Mouse (Mus musculus) CD4-positive, CD25-positive, alpha-beta regulatory T cell, adult 2 months (primary cell): ENCODE data around the gene Pccb.

Experiments used
- DNase-seq: peaks from one replicate; pipeline ENCODE4 v3.0.0-alpha.2; 2012; ENCODE audit warnings: low read depth, low spot score

The Pccb gene

DNA sequence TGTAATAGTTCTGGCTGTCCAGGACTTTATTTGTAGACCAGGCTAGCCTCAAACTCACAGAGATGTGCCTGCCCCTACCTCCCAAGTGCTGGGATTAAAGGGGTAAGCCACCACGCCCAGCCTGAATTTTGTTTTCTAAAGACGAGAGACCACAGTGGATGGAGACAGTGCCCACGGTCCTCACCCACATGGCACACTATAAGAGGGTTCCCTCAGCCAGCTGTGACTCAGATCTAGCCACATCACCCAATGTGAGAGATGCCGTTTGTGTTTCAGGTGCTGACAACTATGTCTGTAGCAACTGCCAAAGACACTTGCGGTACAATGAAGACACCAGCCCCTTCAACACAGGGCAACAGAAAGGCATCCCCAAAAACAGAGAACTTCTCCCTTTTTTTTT, 47.7 kb downstream of the Pccb start:
- no peak for DNase-seq

DNA sequence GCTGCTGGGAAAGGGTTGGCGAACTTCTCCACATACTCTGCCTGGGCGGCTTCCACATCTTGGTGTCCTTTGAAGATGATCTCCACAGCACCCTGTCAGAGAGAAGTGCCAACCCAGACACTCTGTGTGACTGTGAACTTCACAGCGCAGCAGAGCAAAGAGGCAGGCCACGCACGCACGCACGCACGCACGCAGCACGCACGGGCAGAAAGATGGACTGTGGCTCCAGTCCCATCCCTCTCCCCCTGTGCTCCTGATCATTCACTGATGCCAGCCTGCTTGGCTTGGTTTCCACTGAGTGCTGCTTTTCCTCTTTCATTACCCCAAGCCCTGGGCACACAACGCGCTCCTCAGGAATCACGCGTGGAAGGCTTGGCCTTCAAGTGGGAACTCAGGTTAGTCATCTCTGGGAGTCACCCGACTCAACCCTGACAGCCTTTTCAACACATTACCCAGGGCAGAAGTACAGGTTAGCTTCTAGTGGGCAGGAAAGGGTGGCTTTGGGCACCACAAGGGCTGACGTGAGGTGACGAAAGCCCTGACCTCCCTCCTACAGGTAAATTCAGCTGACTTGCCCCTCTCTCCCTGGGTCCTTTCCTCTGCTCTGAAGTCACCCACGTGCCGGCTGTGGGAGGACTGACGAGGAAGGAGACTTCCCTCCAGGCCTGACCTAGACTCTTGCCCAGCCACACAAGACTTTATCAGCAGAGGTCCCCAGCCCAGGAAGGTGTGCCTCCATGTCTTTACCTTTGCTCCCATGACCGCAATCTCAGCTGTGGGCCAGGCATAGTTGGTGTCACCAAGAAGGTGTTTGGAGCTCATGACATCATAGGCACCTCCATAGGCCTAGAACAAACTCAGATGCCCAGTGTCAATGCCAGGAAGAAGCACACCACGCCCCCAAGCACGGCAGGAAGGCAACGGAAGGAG, 50.1 kb downstream of the Pccb start:
- no peak for DNase-seq

DNA sequence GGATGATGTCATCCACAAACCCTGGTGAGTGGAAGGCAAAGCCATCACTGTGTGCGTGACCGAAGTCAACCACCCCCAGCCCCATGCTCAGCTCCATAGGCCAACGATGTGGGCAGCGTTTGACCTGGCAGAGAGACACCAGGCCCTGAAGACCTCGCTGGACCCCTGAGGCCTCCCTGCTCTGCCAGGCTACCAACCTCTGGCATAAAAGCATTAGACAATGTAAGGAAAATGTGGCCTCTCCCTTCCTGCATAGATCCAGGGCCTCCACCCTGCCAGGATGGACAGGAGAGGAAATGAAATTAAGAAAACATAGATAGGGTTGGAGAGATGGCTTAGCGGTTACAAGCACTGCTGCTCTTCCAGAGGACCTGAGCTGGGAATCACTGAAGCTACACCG, 51.9 kb downstream of the Pccb start:
- DNase-seq, result no peak

DNA sequence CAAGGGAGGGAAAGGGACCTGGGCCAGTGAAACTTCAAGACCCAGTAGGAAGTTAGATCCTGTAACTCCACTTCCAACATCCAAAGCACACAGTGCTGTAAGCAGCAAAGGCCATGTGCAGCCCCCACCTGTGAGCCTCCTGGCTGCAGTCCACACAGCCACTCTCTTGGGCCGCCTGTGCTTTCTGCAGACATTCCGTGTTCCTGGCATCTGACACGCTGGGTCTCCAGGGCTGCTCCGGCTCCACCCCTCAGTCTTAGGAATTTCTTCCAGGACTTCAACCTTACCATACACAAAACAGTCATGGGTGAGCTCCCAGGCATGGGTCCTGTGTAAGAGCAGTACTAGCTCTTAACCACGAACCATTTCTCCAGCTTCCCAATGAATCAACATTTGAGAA, 55.4 kb downstream of the Pccb start:
- no peak for DNase-seq

DNA sequence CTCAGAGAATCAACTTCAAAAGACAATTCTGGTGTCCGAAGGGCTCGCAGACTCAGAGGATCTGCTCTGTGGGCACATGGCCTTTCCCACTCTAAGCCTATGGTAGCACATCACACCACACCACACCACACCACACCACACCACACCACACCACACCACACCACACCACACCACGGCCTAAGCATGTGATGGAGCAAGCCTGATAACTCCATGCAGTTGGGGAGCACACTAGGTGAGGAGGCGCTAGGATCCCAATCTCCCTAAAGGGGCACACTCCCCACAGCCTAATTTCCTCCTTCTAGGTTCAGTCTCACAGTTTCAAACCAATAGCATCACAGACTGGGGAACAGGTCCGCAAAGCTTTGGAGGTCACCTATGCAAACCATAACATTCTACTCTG, 56.0 kb downstream of the Pccb start:
- DNase-seq, result no peak

DNA sequence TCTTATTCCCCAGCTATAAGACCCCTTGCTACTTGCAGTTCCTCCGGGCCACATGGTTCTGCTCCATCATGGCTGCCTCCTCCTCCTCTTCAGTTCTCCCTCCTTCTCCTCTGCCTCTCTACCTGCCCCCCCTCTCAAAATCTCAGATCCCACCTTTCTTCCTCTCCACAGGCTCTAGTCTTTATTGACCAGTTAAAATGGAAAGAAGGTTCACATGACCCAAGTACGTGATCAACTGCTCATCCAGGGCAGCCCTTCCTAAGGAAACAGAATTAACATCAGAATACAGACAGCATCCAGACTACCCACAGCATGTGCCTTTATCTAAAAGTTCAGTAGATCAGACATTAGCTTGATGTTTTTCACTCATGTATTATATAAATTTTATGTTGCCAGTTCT, 65.2 kb downstream of the Pccb start:
- DNase-seq, result no peak

DNA sequence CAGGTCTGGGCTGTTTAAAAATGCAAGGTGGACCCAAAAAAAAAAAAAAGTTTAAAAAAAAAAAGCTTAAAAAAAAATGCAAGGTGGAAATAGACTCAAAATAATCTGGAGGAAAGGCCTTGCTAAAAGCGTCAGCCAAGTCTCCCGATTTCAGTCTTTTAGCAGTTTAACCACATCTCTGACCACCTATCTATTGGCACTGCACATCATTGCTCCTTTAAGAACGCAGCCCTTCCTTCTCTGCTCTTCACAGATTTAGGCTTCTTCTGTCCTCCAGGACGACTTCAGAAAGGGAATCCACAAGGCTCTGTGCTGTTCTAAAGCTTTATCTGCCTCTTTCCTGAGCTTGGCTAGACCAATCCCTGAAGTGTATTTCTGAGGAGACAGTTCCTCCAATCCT, 70.6 kb downstream of the Pccb start:
- no peak for DNase-seq

DNA sequence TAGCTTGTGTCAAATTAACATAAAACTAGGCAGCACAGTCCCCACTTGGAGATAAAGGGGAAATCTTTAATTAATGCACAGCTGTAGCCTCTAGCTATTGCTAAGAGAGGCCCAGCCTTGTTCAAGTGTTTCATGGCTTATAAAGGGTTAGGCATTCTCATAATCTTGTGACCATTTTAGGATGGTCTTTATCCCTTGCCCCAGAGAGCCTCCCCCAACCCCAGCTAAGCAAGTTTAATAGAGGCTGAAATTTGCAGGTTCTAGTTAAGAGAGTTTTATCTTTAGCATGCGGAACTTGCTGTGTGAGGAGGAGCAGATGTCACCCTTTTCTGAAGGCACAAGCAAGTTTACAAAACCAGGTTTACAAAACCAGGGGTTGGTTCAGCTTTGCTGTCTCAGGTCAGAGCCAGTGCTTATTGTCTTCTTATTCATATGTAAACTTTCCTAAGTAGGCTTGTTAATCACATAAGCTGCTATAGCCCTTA, 71.2 kb downstream of the Pccb start:
- no peak for DNase-seq

DNA sequence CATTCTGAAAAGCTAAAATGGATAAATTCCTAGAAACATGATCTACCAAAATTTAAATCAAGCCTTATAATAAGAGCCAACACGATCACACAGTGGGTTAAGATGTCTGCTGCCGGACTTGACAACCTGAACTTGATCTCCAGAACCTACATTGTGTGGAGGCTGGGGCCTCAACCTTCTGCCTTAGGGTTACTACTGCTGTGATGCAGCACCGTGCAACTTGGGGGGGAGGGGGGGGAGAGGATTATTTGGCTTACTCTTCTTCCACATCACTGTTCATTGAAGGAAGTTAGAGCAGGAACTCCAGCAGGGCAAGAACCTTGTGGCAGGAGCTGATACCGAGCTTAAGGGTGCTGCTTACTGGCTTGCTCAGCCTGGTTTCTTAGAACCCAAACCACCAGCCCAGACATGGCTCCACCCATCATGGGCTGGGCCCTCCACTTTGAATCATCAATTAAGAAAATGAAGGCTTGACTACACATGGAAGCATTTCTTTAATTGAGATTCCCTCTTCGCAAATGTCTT, 71.7 kb downstream of the Pccb start:
- DNase-seq, result no peak

DNA sequence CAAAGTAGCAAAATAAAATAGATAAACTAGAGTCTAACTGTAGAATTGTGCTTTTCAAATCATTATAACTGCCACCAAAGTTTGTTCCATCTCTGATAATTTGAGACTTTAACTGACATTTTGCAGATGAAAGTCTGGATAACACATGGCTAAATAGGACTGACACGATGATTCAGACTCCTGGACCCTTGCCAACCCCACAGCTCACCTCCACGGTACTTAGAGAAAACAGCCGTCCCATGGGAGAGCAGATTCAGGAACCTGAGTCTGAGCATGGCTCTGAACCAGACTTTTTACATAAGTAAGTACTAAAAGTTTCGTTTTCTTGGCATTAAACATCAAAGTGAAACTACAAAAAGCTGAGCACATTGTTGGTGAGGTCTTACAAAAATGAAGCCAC, 83.2 kb downstream of the Pccb start:
- no peak for DNase-seq

DNA sequence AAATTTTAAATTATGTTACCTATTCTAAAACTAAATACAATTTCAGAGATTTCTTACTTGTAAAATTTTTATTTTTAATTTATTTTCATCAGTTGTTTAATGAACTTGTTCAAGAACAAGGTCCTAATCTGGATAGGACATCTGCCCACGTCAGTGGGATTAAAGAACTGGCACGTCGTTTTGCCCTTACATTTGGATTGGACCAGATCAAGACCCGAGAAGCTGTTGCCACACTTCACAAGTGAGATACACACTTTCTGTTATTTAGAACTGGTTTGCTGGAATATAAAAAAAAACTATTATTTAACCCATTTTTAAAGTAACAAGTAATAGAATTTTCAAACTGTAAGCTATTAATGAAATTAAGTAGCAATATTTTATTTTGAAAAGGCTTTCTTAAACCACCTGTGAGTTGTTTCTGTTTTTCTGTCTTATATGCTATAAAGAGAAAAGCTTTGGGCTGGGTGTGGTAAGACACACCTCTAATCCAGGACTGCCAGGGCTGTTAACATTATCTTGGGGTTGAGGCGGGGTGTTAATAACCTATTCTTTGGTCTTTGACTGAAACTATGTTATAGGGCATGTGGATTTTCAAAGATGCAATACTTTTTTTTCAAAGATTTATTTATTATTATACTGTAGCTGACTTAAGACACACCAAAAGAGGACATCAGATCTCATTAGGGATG, 89.9 kb downstream of the Pccb start:
- DNase-seq, result no peak

DNA sequence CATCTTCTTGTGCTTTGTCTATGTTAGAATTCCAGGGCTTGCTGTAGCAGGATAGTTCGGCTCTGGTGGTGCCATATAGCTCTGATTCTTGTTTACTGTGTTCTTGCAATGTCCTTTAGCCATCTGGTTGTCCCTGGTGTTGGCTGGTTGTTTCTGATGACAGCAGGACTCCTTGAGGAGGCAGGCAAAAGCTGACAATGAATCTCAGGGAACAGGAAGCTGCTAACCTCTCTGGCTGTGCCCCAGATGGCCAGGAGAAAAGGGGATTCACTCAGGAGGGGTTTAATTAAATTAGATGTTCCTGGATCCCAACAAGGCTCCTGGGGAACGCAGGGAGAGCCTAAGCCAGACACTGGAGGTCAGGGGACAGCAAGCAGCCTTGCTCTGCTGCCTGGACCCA, 92.7 kb downstream of the Pccb start:
- no peak for DNase-seq
